Mouse (Mus musculus) olfactory bulb, adult 2 months (tissue): ENCODE results near the gene Slc25a1.

ENCODE experiments used
- CTCF ChIP-seq: fragments of 200-500 bp; IDR thresholded peaks from 2 replicates; pipeline ENCODE4 v1.5.1; 2012; ENCODE audit warnings: low read depth, mild to moderate bottlenecking, low read length, moderate library complexity; ENCODE audit not compliant: insufficient read depth
- POLR2A ChIP-seq: fragments of 200-500 bp; IDR thresholded peaks from 2 replicates; pipeline ENCODE4 v1.6.1; 2012; ENCODE audit warnings: mild to moderate bottlenecking, low read depth, low read length, moderate library complexity; ENCODE audit not compliant: insufficient read depth

DNA sequence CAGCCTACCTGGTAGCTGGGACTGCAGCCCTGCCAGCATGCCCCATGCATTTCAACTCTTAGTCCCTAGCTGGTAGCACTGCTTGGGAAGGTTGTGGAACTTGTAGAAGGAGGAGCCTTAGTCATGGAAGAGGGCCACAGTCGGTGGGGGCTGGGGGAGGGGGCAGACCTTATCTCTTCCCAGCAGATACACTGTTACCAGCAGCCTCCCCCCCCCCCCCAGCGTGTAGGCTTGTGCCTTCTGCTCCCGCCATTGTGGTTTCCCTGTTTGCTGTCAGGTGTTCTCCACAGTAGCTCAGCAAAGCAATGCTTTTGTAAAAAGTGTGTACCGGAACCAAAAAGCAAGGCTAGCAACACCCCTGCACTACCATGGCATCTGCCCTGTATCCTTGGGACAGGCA, 23.6 kb upstream of the Slc25a1 start:
- TF ChIP-seq CTCF (no peak), POLR2A (no peak)
